Mouse (Mus musculus) layer of hippocampus, postnatal 10 days (tissue): ENCODE data around the gene Cnpy1. TPM values are rescaled to one million over a fixed set of nuclear protein-coding genes. Genes with fewer than 3 reads are reported as not detected.

ENCODE experiments used
- DNase-seq, 2 experiments: peaks; one replicate each; pipeline ENCODE4 v3.0.0; 2021; ENCODE audit warnings: low spot score in 2 of 2
- long read RNA-seq: library from polyadenylated mRNA; stranded (forward); transcript quantifications from one replicate; pipeline ENCODE4 v2.0.0, GENCODE M21; 2023
- total RNA-seq, 2 experiments: library from RNA; stranded (reverse); gene quantifications; 2 replicates each; pipeline ENCODE4 v1.2.3; 2021

The Cnpy1 gene
- under 1 TPM; 0.14 to 0.22 TPM for total RNA-seq
- long read RNA-seq, result 0 reads

- no peak for DNase-seq
Observed at GRCm38 (mm10) chr5:28245574-28245973, at the start of gene Cnpy1. Cnpy1 (minus strand) TSS chr5:28245806.

GRCm38 (mm10) chr5:28293990-28294389, 48.4 kb upstream of the Cnpy1 start:
- DNase-seq, result peak; percentile 90

- no peak for DNase-seq
Observed at GRCm38 (mm10) chr5:28292281-28292680, 46.7 kb upstream of the Cnpy1 start.

GRCm38 (mm10) chr5:28291118-28291850, 45.7 kb upstream of the Cnpy1 start:
- no peak for DNase-seq

GRCm38 (mm10) chr5:28290630-28291029, 45.0 kb upstream of the Cnpy1 start:
- DNase-seq, result no peak

- DNase-seq, result no peak
Observed at GRCm38 (mm10) chr5:28289111-28289510, 43.5 kb upstream of the Cnpy1 start.

- DNase-seq, result no peak
Observed at GRCm38 (mm10) chr5:28277279-28277678, 31.7 kb upstream of the Cnpy1 start.

GRCm38 (mm10) chr5:28272836-28273235, 27.2 kb upstream of the Cnpy1 start:
- DNase-seq, result no peak

- DNase-seq, result no peak
Observed at GRCm38 (mm10) chr5:28269469-28269991, 23.9 kb upstream of the Cnpy1 start.

GRCm38 (mm10) chr5:28267576-28267975, 22.0 kb upstream of the Cnpy1 start:
- no peak for DNase-seq

GRCm38 (mm10) chr5:28265653-28266052, 20.0 kb upstream of the Cnpy1 start:
- no peak for DNase-seq

- DNase-seq, result no peak
Observed at GRCm38 (mm10) chr5:28263852-28264251, 18.2 kb upstream of the Cnpy1 start.

- no peak for DNase-seq
Observed at GRCm38 (mm10) chr5:28262070-28262469, 16.5 kb upstream of the Cnpy1 start.

- DNase-seq, result no peak
Observed at GRCm38 (mm10) chr5:28259939-28260338, 14.3 kb upstream of the Cnpy1 start.

- no peak for DNase-seq
Observed at GRCm38 (mm10) chr5:28259385-28259784, 13.8 kb upstream of the Cnpy1 start.

GRCm38 (mm10) chr5:28257816-28258215, 12.2 kb upstream of the Cnpy1 start:
- no peak for DNase-seq

- DNase-seq, result no peak
Observed at GRCm38 (mm10) chr5:28252999-28253398, 7.4 kb upstream of the Cnpy1 start.

GRCm38 (mm10) chr5:28252260-28252659, 6.7 kb upstream of the Cnpy1 start:
- DNase-seq, result no peak

GRCm38 (mm10) chr5:28251211-28251764, 5.7 kb upstream of the Cnpy1 start:
- DNase-seq, result no peak

GRCm38 (mm10) chr5:28250479-28250878, 4.9 kb upstream of the Cnpy1 start:
- DNase-seq, result no peak

GRCm38 (mm10) chr5:28245121-28245520, 485 bp downstream of the Cnpy1 start:
- no peak for DNase-seq

- no peak for DNase-seq
Observed at GRCm38 (mm10) chr5:28243501-28244177, 2.0 kb downstream of the Cnpy1 start.
